Mouse (Mus musculus): ENCODE data around the gene Mfsd7a. TPM values are rescaled to one million over a fixed set of nuclear protein-coding genes. Genes with fewer than 3 reads are reported as not detected.

Mfsd7a gene
- total and polyA plus RNA-seq, 2 experiments: 3.0 to 4.7 TPM

GRCm38 (mm10) chr5:108460461-108460860, 11.8 kb upstream of the Mfsd7a start:
- no peak for DNase-seq (ENCODE audit: extremely low read depth, low read depth, low spot score)
- H3K36me3 ChIP-seq (ENCODE audit: control insufficient read depth, insufficient read depth, low read length): no peaks in the 10 kb centered on the region
- peaks cover 24% of the 10 kb centered on the region; the same call in 1 of the 2 replicates for H3K79me2 ChIP-seq (ENCODE audit: control insufficient read depth, insufficient read depth, low read length)
- H3K27ac ChIP-seq (replicated peaks; ENCODE audit: insufficient read depth, low read depth, low read length): no peak overlapping the region
- whole genome bisulfite sequencing: 54% methylated on average over 6 of the region's 6 CpGs
- H3K4me3 ChIP-seq (ENCODE audit: insufficient read depth, low read depth, low read length): peak overlapping the region; percentile 99
- no peaks in the 10 kb centered on the region for H3K27me3 ChIP-seq (ENCODE audit: control insufficient read depth, insufficient read depth, low read length)
- peaks cover 17% of the 10 kb centered on the region for H3K4me1 ChIP-seq (ENCODE audit: control insufficient read depth, insufficient read depth, low read length)
- peak overlapping the region; percentile 44 for H3K9ac ChIP-seq (ENCODE audit: low read depth, low read length)
- no peak for TF ChIP-seq POLR2A (IDR thresholded peaks at IDR 0.05; ENCODE audit: extremely low read depth, insufficient read depth, low read length)
- TF ChIP-seq CTCF (IDR thresholded peaks at IDR 0.05; ENCODE audit: low read depth, low read length): no peak

GRCm38 (mm10) chr5:108458706-108459105, 10.0 kb upstream of the Mfsd7a start:
- Histone ChIP-seq H3K9ac (ENCODE audit: low read depth, low read length) (no peak overlapping the region), H3K4me3 (ENCODE audit: insufficient read depth, low read depth, low read length) (no peak overlapping the region), H3K36me3 (ENCODE audit: control insufficient read depth, insufficient read depth, low read length) (no peaks in the 10 kb centered on the region), H3K79me2 (ENCODE audit: control insufficient read depth, insufficient read depth, low read length) (peaks cover 23% of the 10 kb centered on the region; the same call in 1 of the 2 replicates), H3K27ac (replicated peaks; ENCODE audit: insufficient read depth, low read depth, low read length) (no peak overlapping the region), H3K27me3 (ENCODE audit: control insufficient read depth, insufficient read depth, low read length) (no peaks in the 10 kb centered on the region), H3K4me1 (ENCODE audit: control insufficient read depth, insufficient read depth, low read length) (peaks cover 16% of the 10 kb centered on the region)
- 96% methylated on average over 2 of the region's 2 CpGs for WGBS
- no peak for TF ChIP-seq CTCF (IDR thresholded peaks at IDR 0.05; ENCODE audit: low read depth, low read length)
- TF ChIP-seq POLR2A (IDR thresholded peaks at IDR 0.05; ENCODE audit: extremely low read depth, insufficient read depth, low read length): no peak
- DNase-seq (ENCODE audit: extremely low read depth, low read depth, low spot score): no peak

- Histone ChIP-seq H3K79me2 (ENCODE audit: control insufficient read depth, insufficient read depth, low read length) (no peaks in the 10 kb centered on the region), H3K9ac (ENCODE audit: low read depth, low read length) (peak overlapping the region; percentile 56; the same call in 1 of the 2 replicates), H3K4me1 (ENCODE audit: control insufficient read depth, insufficient read depth, low read length) (peaks cover 21% of the 10 kb centered on the region), H3K36me3 (ENCODE audit: control insufficient read depth, insufficient read depth, low read length) (no peaks in the 10 kb centered on the region), H3K27me3 (ENCODE audit: control insufficient read depth, insufficient read depth, low read length) (no peaks in the 10 kb centered on the region), H3K27ac (replicated peaks; ENCODE audit: insufficient read depth, low read depth, low read length) (peak overlapping the region; percentile 92), H3K4me3 (ENCODE audit: insufficient read depth, low read depth, low read length) (no peak overlapping the region)
- 7% methylated on average over 3 of the region's 3 CpGs for WGBS
- no peak for TF ChIP-seq POLR2A (IDR thresholded peaks at IDR 0.05; ENCODE audit: extremely low read depth, insufficient read depth, low read length)
- no peak for TF ChIP-seq CTCF (IDR thresholded peaks at IDR 0.05; ENCODE audit: low read depth, low read length)
- peak; percentile 97 for DNase-seq (ENCODE audit: extremely low read depth, low read depth, low spot score)
Observed at GRCm38 (mm10) chr5:108454094-108454493, 5.4 kb upstream of the Mfsd7a start.

GRCm38 (mm10) chr5:108452422-108452821, 3.7 kb upstream of the Mfsd7a start:
- H3K27ac ChIP-seq (replicated peaks; ENCODE audit: insufficient read depth, low read depth, low read length): peak overlapping the region; percentile 60
- TF ChIP-seq POLR2A (IDR thresholded peaks at IDR 0.05; ENCODE audit: extremely low read depth, insufficient read depth, low read length) (no peak), CTCF (IDR thresholded peaks at IDR 0.05; ENCODE audit: low read depth, low read length) (no peak)
- no peaks in the 10 kb centered on the region for H3K27me3 ChIP-seq (ENCODE audit: control insufficient read depth, insufficient read depth, low read length)
- WGBS: 40% methylated on average over 1 of the region's 1 CpGs
- no peak overlapping the region for H3K9ac ChIP-seq (ENCODE audit: low read depth, low read length)
- H3K4me1 ChIP-seq (ENCODE audit: control insufficient read depth, insufficient read depth, low read length): peaks cover 24% of the 10 kb centered on the region
- H3K4me3 ChIP-seq (ENCODE audit: insufficient read depth, low read depth, low read length): no peak overlapping the region
- no peak for DNase-seq (ENCODE audit: extremely low read depth, low read depth, low spot score)
- H3K79me2 ChIP-seq (ENCODE audit: control insufficient read depth, insufficient read depth, low read length): no peaks in the 10 kb centered on the region
- no peaks in the 10 kb centered on the region for H3K36me3 ChIP-seq (ENCODE audit: control insufficient read depth, insufficient read depth, low read length)

- H3K4me1 ChIP-seq (ENCODE audit: control insufficient read depth, insufficient read depth, low read length): peaks cover 24% of the 10 kb centered on the region
- H3K4me3 ChIP-seq (ENCODE audit: insufficient read depth, low read depth, low read length): no peak overlapping the region
- peak; percentile 93 for DNase-seq (ENCODE audit: extremely low read depth, low read depth, low spot score)
- no peaks in the 10 kb centered on the region for H3K36me3 ChIP-seq (ENCODE audit: control insufficient read depth, insufficient read depth, low read length)
- peak overlapping the region; percentile 95 for H3K27ac ChIP-seq (replicated peaks; ENCODE audit: insufficient read depth, low read depth, low read length)
- H3K27me3 ChIP-seq (ENCODE audit: control insufficient read depth, insufficient read depth, low read length): no peaks in the 10 kb centered on the region
- WGBS: 29% methylated on average over 1 of the region's 1 CpGs
- no peaks in the 10 kb centered on the region for H3K79me2 ChIP-seq (ENCODE audit: control insufficient read depth, insufficient read depth, low read length)
- TF ChIP-seq POLR2A (IDR thresholded peaks at IDR 0.05; ENCODE audit: extremely low read depth, insufficient read depth, low read length) (no peak), CTCF (IDR thresholded peaks at IDR 0.05; ENCODE audit: low read depth, low read length) (no peak)
- no peak overlapping the region for H3K9ac ChIP-seq (ENCODE audit: low read depth, low read length)
Observed at GRCm38 (mm10) chr5:108451611-108452010, 2.9 kb upstream of the Mfsd7a start.

GRCm38 (mm10) chr5:108450837-108451540, 2.3 kb upstream of the Mfsd7a start:
- H3K27ac ChIP-seq (replicated peaks; ENCODE audit: insufficient read depth, low read depth, low read length): peak overlapping the region; percentile 95
- no peaks in the 10 kb centered on the region for H3K79me2 ChIP-seq (ENCODE audit: control insufficient read depth, insufficient read depth, low read length)
- H3K36me3 ChIP-seq (ENCODE audit: control insufficient read depth, insufficient read depth, low read length): no peaks in the 10 kb centered on the region
- TF ChIP-seq POLR2A (IDR thresholded peaks at IDR 0.05; ENCODE audit: extremely low read depth, insufficient read depth, low read length) (no peak), CTCF (IDR thresholded peaks at IDR 0.05; ENCODE audit: low read depth, low read length) (no peak)
- no peak overlapping the region for H3K4me3 ChIP-seq (ENCODE audit: insufficient read depth, low read depth, low read length)
- DNase-seq (ENCODE audit: extremely low read depth, low read depth, low spot score): peak; percentile 73
- peaks cover 24% of the 10 kb centered on the region for H3K4me1 ChIP-seq (ENCODE audit: control insufficient read depth, insufficient read depth, low read length)
- no peak overlapping the region for H3K9ac ChIP-seq (ENCODE audit: low read depth, low read length)
- H3K27me3 ChIP-seq (ENCODE audit: control insufficient read depth, insufficient read depth, low read length): no peaks in the 10 kb centered on the region
- WGBS: 32% methylated on average over 8 of the region's 8 CpGs

Measured in liver, adult 2 months (tissue).